Mouse (Mus musculus): ENCODE data around the gene Lrrc4.

Lrrc4 gene

GRCm38 (mm10) chr6:28795792-28796515 lies 35.6 kb downstream of the Lrrc4 start:
- in situ Hi-C loops (cut with MboI; ENCODE audit: low pct_unique_long_range_greater_than_20kb in 1 of 2, low sequenced_read_pairs in 2 of 2, unreplicated experiment in 1 of 2), result no loop called here

- in situ Hi-C loops (cut with MboI; ENCODE audit: low pct_unique_long_range_greater_than_20kb in 1 of 2, low sequenced_read_pairs in 2 of 2, unreplicated experiment in 1 of 2), result no loop called here
Measured at GRCm38 (mm10) chr6:28795380-28795779, 36.2 kb downstream of the Lrrc4 start.

DNA sequence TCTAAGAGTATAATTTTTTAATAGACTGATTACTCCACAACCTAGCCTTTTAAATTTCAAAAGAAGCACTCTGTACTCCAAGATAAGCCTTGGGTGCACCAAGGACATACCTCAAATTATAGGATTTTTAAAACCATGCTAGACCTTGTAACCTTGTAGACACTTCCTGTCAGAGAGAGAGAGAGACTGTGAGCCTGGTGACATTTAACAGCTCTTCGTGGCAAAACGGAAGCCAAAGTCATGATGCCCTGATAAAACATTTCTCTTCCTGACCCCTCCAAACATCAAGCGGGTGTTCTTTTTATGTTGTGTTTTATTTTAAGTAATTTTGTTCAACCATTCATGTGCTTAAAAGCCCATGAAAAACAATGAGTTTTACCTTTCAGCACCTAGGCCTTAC lies 39.7 kb downstream of the Lrrc4 start:
- in situ Hi-C loops (cut with MboI; ENCODE audit: low pct_unique_long_range_greater_than_20kb in 1 of 2, low sequenced_read_pairs in 2 of 2, unreplicated experiment in 1 of 2), result no loop called here

DNA sequence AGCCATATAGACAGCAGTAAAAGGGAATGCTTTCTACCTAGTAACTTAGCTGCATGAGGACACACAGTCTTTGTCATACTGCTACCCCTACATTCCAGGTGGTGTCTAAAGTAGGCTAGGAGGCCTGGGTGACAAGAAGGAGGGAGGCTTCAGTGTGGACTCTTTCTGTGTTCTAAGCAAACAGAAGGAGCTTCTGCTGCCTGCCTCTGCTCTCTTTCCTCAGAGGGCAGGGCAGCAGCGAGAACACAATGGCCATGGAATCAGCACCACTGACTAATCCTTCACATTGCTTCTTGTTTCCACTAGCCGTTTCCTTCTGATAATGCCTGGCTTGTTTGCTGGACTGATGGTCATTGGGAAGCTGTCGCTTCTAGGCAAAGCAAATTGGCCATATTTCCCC lies 40.4 kb downstream of the Lrrc4 start:
- in situ Hi-C loops (cut with MboI; ENCODE audit: low pct_unique_long_range_greater_than_20kb in 1 of 2, low sequenced_read_pairs in 2 of 2, unreplicated experiment in 1 of 2), result no loop called here

DNA sequence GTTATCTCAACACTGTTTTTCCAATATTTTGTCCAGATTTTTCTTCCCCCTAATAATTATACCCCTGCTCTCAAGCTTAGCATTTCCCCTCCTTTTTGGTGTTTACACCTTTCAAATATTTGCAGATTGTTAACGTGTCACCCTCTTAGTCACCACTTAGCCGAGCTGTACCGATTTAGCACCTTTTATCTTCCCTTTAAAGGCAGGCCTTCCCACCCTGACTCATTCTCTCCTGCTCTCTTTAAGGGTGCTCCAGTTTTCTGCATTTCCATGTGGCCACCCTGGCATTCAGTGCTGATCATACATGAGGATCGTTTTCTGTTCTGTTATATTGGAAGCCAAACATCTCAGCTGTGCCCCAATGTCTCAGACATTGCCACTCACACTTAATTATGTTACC lies 41.9 kb downstream of the Lrrc4 start:
- in situ Hi-C loops (cut with MboI; ENCODE audit: low pct_unique_long_range_greater_than_20kb in 1 of 2, low sequenced_read_pairs in 2 of 2, unreplicated experiment in 1 of 2), result no loop called here

- in situ Hi-C loops (cut with MboI; ENCODE audit: low pct_unique_long_range_greater_than_20kb in 1 of 2, low sequenced_read_pairs in 2 of 2, unreplicated experiment in 1 of 2), result no loop called here
Measured at GRCm38 (mm10) chr6:28787133-28787532, 44.4 kb downstream of the Lrrc4 start.

GRCm38 (mm10) chr6:28785770-28786169 lies 45.8 kb downstream of the Lrrc4 start:
- in situ Hi-C loops (cut with MboI; ENCODE audit: low pct_unique_long_range_greater_than_20kb in 1 of 2, low sequenced_read_pairs in 2 of 2, unreplicated experiment in 1 of 2), result no loop called here

DNA sequence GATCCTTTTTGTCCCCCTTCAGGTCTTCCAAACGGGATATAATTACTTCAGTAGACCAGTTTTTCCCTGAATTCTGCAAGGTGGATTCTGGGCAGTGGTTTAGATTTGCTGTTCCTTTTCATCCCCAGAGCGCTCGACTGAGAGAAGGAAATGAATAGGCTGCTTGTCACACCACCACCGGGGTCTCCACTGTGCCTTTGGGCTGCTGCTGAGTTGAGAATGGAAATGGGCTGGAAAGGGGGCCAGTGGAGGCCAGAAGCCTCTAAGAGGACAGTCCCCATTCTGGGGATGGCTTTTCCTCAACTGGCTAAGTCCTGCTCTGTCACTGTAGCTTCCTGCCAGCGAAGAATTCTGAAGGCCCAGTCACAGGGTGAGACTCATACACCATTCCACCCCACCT lies 47.6 kb downstream of the Lrrc4 start:
- in situ Hi-C loops (cut with MboI; ENCODE audit: low pct_unique_long_range_greater_than_20kb in 1 of 2, low sequenced_read_pairs in 2 of 2, unreplicated experiment in 1 of 2), result no loop called here

GRCm38 (mm10) chr6:28783082-28783647 lies 48.4 kb downstream of the Lrrc4 start:
- in situ Hi-C loops (cut with MboI; ENCODE audit: low pct_unique_long_range_greater_than_20kb in 1 of 2, low sequenced_read_pairs in 2 of 2, unreplicated experiment in 1 of 2), result no loop called here

DNA sequence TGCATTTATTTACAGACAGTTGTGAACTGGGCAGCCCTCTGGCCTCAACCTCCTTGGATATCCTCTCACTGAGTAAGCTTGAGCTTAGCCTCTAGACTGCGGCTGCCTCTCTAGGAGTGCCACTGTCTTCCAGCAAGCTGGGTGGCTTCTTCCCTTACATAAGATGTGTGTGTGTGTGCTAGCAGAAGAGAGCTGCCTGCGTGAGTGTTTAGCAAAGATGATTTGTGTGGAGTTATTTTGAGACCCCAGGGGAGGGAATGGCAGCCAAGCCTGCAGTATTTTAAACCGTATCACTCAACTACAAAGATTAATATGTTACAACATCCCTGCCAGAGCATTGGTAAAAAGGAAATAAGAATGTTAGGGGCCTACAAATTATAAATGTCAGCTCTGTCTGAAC lies 49.9 kb downstream of the Lrrc4 start:
- in situ Hi-C loops (cut with MboI; ENCODE audit: low pct_unique_long_range_greater_than_20kb in 1 of 2, low sequenced_read_pairs in 2 of 2, unreplicated experiment in 1 of 2), result no loop called here

GRCm38 (mm10) chr6:28771331-28771730 lies 60.2 kb downstream of the Lrrc4 start:
- in situ Hi-C loops (cut with MboI; ENCODE audit: low pct_unique_long_range_greater_than_20kb in 1 of 2, low sequenced_read_pairs in 2 of 2, unreplicated experiment in 1 of 2), result no loop called here

GRCm38 (mm10) chr6:28767891-28768481 lies 63.6 kb downstream of the Lrrc4 start:
- in situ Hi-C loops (cut with MboI; ENCODE audit: low pct_unique_long_range_greater_than_20kb in 1 of 2, low sequenced_read_pairs in 2 of 2, unreplicated experiment in 1 of 2), result no loop called here

DNA sequence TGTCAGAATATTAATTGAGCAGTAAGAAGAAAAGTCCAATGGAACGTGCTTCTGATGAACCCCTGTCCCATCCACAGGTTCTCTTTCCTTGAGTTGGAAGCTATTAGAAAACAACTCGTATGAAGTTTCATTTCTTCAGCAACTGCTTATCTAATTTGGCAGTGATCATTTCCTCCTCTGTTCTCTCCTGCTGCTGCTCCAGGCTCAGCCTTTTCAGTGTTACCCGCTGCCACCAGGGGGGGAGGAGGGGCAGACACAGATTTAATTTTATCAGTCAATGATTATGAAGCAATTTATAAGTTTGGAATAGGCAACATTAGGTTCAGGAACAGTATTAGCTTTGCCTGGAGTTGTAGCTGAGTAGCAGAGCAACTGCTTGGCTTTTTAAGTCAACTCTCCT lies 64.9 kb downstream of the Lrrc4 start:
- in situ Hi-C loops (cut with MboI; ENCODE audit: low pct_unique_long_range_greater_than_20kb in 1 of 2, low sequenced_read_pairs in 2 of 2, unreplicated experiment in 1 of 2), result no loop called here

DNA sequence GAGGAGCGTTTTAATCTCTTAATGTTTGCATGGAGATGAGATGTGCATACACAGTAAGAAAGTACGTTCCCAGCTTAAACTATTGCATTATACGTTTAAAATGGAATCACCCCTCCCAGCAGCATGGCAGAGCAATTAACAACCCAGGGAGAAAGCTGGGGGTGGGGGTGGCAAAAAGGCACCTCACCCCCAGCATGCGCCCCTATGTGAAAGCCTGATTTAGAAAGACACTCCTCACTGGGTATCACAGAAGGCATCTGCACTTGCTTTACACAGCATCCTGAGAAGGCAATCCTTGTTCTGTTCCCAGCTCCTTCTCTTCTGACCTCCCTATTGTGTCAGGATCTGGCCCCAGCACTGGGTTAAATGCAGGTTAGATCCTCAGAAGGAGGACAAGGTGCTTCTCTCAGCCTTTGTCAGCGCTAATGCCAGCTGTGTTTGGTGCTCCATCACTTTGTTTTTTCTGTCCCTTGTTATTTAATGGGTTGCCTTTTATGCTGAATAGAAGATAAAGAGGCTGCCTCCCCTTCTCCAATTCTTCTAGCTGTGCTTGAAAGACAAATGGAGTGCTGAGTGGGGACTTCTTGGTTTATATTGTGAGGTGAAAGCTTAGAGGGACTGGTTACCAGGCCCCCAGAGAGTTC lies 69.3 kb downstream of the Lrrc4 start:
- in situ Hi-C loops (cut with MboI; ENCODE audit: low pct_unique_long_range_greater_than_20kb in 1 of 2, low sequenced_read_pairs in 2 of 2, unreplicated experiment in 1 of 2), result no loop called here

- in situ Hi-C loops (cut with MboI; ENCODE audit: low pct_unique_long_range_greater_than_20kb in 1 of 2, low sequenced_read_pairs in 2 of 2, unreplicated experiment in 1 of 2), result no loop called here
Measured at GRCm38 (mm10) chr6:28761728-28762127, 69.8 kb downstream of the Lrrc4 start.

DNA sequence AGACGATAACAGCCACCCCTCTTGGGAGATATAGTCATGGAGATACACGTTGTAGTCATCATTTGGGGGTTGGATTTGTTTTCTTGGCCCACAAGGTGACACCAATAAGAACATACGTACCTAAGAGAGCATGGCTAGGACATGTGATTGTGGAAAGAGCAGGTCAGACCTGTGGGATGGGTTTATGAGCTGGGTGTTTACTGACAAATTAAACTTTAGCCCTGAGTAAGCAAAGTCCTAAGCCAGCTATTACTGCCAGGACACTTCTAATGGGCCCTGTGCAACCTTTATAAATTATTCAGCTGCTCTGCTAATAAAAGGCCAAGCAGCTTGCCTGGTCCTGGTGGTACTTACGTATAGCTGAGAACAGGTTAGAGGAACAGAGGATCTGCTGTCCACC lies 73.3 kb downstream of the Lrrc4 start:
- in situ Hi-C loops (cut with MboI; ENCODE audit: low pct_unique_long_range_greater_than_20kb in 1 of 2, low sequenced_read_pairs in 2 of 2, unreplicated experiment in 1 of 2), result no loop called here

DNA sequence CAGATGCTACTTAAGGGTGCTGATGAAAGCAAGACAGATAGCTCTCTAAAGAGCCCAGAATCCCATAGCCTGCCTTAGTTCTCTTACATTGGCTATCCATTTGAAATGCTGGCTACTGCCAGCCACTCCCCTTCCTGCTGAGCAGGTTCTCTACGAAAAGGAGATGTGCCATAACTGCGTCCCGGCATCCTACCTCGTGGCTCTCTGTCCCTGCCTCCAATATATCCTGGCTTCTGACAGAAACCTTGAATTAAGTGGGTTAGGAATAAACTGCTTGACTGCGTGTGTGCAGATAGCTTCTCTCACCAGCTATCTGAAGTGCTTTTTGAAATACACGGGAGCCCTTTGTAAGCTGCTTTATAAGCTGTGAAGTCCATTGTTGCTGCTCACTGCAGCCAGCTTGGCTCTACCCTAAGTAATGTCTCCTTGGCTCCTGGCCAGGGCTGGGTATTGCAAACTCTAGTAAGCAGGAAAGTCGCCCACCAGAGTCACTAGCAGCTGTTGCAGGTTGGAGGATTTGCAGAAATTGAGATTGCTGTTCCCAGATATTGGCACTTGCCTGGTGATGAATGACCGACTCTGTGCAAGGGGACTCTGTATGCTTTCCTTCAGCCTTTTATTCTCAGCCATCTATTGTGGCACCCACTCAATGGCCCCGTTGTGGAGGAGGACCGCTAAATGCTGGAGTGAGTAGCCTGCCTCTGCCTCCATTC lies 75.1 kb downstream of the Lrrc4 start:
- in situ Hi-C loops (cut with MboI; ENCODE audit: low pct_unique_long_range_greater_than_20kb in 1 of 2, low sequenced_read_pairs in 2 of 2, unreplicated experiment in 1 of 2), result no loop called here

DNA sequence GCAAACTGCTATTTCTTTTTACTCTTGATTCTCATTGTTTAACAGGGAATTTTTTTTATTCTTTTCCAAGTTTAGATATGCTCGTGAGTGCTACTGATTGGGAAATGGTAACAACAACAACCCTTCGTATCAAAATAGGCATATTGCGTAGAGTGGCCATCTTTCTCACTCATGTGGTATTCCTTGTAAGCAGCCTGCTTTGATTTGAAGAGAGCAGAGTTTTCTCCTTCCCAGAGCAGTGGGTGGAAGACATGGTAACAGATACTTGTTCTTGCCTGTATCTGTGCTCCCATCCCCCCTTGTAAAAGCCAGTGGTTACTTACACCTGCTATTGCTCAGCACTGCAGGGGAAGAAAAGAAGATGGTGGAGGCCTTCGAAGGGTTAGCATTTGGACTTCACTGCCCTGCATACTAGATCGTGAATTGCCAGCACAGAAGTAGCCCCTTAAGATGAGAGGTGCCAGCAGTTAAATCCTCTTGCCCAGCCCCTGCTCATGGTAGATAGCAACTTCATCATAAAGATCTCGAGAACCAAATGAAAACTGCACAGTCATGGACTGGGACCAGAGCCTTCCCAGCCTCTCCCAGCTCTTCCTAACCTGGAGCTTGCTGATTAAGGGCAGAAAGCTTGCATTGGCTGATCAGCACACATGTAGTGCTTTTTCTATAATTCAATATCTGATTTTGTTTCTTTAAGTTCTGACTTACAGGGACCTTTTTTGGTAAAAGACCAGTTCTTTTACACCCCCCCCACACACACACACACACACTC lies 77.2 kb downstream of the Lrrc4 start:
- in situ Hi-C loops (cut with MboI; ENCODE audit: low pct_unique_long_range_greater_than_20kb in 1 of 2, low sequenced_read_pairs in 2 of 2, unreplicated experiment in 1 of 2), result no loop called here
